Mouse (Mus musculus) hindbrain, embryonic 14.5 days (tissue): Measurements from ENCODE around the gene Mcu. TPM values are rescaled to one million over a fixed set of nuclear protein-coding genes. Genes with fewer than 3 reads are reported as not detected.

Experiments
- ATAC-seq: fragments of 200-750 bp; cut with Nextera tagmentation; 2 replicates; pipeline ENCODE4 v1.8.0; 2017; ENCODE audit warnings: moderate number of reproducible peaks, mild to moderate bottlenecking, moderate TSS enrichment, moderate library complexity; ENCODE audit not compliant: low FRiP score
- DNase-seq: peaks from one replicate; pipeline ENCODE4 v3.0.0-alpha.2; 2015; ENCODE audit warnings: low spot score
- H3K27ac ChIP-seq: fragments of 300-500 bp; sonication (generic); 2 replicates; pipeline ENCODE4 v1.5.1; 2014; ENCODE audit warnings: mild to moderate bottlenecking, moderate library complexity
- H3K27me3 ChIP-seq: fragments of 300-500 bp; sonication (generic); 2 replicates; pipeline ENCODE4 v1.6.1; 2014; ENCODE audit warnings: mild to moderate bottlenecking, low read length, mixed read lengths; ENCODE audit not compliant: control insufficient read depth, insufficient read depth
- H3K36me3 ChIP-seq: fragments of 300-500 bp; sonication (generic); replicated peaks from 2 replicates; pipeline ENCODE4 v1.6.1; 2014; ENCODE audit not compliant: control insufficient read depth, insufficient read depth
- H3K4me1 ChIP-seq: fragments of 300-500 bp; sonication (generic); replicated peaks from 2 replicates; pipeline ENCODE4 v1.6.1; 2014; ENCODE audit warnings: antibody characterized with exemption, low read length, mixed read lengths; ENCODE audit not compliant: control insufficient read depth, insufficient read depth
- H3K4me2 ChIP-seq: fragments of 300-500 bp; sonication (generic); replicated peaks from 2 replicates; pipeline ENCODE4 v1.6.1; 2014; ENCODE audit warnings: mild to moderate bottlenecking, moderate library complexity
- H3K4me3 ChIP-seq: fragments of 300-500 bp; sonication (generic); replicated peaks from 2 replicates; pipeline ENCODE4 v1.5.1; 2014; ENCODE audit warnings: mild to moderate bottlenecking, low read length
- H3K9ac ChIP-seq: fragments of 300-500 bp; sonication (generic); 2 replicates; pipeline ENCODE4 v1.6.1; 2014
- H3K9me3 ChIP-seq: fragments of 300-500 bp; sonication (generic); 2 replicates; pipeline ENCODE4 v1.6.1; 2016; ENCODE audit warnings: low read length; ENCODE audit not compliant: control insufficient read depth
- WGBS: fragments of 180-500 bp; shearing (Covaris S2); extraction: QIAGEN DNeasy Blood & Tissue Kit; methylation state at CpG from one replicate; pipeline ENCODE4 v1.1.7; 2014; 5-methylcytosine and 5-hydroxymethylcytosine counted together
- polyA plus RNA-seq: library from polyadenylated mRNA; unstranded; fragments of >200 nt; fragmentation: Nextera tagmentation; extraction: Ambion mirVana; gene quantifications from 2 replicates; pipeline ENCODE4 v1.2.1, GENCODE M21; 2014

Gene Mcu
- polyA plus RNA-seq, 1 experiment from 2014 or later: 33.0 TPM

DNA sequence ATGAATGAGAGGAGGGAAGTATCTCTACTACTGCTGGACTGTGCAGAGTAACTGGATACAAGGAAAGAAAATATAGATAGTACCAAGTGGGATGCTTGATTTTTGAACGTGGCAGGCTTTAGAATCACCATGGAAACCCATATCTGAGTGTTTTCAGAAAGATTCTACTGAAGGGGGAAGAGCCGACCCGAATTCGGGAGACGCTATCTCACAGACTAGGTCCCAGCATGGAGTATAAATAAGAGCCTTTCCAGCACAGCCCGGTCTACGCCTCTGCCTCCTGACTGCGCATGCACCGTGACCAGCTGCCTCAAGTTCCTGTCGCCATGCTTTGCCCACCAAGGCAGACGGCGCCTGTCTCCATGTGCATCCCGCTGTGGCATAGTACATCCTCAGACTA is 49.5 kb downstream of the Mcu start:
- Histone ChIP-seq H3K4me2 (no peak overlapping the region), H3K36me3 (no peaks in the 10 kb centered on the region), H3K4me3 (no peak overlapping the region), H3K27me3 (no peaks in the 10 kb centered on the region), H3K4me1 (no peaks in the 10 kb centered on the region), H3K27ac (no peak overlapping the region), H3K9ac (no peak overlapping the region), H3K9me3 (no peaks in the 10 kb centered on the region)
- no peak for DNase-seq
- WGBS: 92% methylated on average over 13 of the region's 13 CpGs
- ATAC-seq: no peak

DNA sequence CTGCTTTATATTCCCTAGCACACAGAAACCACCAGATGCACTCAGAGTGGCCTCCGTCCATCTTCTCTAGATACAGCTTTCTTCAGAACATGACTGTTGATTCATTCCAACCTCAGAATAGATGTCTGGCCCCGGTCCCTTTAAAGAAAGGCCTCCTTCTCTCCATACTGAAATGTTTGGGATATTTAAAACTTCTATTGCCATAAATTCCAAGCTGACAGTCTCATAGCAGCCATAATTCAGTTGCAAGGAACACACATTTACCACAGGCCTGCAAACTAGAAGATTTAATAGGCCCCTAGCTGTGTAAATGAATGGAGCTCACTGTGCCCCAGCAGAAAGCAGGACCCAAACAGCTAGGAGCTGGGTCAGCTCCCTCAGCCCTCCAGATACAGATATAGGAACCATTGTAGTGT is 50.5 kb downstream of the Mcu start:
- Histone ChIP-seq H3K27ac (no peak overlapping the region), H3K36me3 (no peaks in the 10 kb centered on the region), H3K4me1 (no peaks in the 10 kb centered on the region), H3K4me3 (no peak overlapping the region), H3K9ac (no peak overlapping the region), H3K27me3 (no peaks in the 10 kb centered on the region), H3K9me3 (no peaks in the 10 kb centered on the region), H3K4me2 (no peak overlapping the region)
- ATAC-seq (no peak), DNase-seq (no peak)
- 75% methylated on average over 2 of the region's 2 CpGs for WGBS

DNA sequence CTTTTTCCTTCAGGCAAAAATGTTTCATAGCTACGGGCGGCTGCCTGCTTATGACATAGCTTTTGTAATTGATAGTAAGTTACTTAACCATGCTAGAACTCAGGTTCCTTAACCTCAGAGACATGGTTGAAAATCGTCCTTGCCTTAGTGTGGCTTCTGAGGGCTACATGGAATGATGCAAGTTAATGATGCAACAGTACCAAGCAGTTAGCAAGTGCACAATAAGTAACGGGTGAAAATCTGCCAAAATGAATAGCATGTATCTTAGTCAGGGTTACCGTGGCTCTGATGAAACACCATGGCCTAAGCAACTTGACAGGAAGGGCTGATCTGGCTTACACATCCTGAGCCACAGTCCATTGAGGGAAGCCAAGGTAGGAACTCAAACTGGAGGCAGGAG is 51.9 kb downstream of the Mcu start:
- Histone ChIP-seq H3K9me3 (no peaks in the 10 kb centered on the region), H3K9ac (no peak overlapping the region), H3K27ac (no peak overlapping the region), H3K4me3 (no peak overlapping the region), H3K4me2 (no peak overlapping the region), H3K4me1 (no peaks in the 10 kb centered on the region), H3K27me3 (no peaks in the 10 kb centered on the region), H3K36me3 (no peaks in the 10 kb centered on the region)
- 84% methylated on average over 5 of the region's 5 CpGs for WGBS
- DNase-seq (no peak), ATAC-seq (no peak)

DNA sequence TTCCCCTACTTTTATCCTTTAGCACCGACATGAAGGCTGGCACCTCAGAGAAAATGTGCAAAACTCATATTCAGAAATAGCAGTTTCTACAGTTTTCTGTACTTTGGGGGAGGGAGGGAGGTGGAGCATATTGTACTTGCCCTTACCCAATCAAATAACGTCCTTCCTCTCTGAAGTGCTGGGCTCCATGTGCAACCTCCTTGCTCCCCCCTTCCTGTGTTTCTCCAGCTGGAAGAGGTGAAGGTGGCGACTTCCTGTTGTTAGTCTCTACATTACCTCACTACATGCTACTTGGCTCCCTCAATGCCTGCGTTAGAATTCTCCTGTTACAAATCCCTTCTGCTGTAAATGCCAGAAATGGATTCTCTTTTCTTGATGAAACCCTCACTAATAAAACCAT is 54.0 kb downstream of the Mcu start:
- Histone ChIP-seq H3K4me3 (no peak overlapping the region), H3K27ac (no peak overlapping the region), H3K27me3 (no peaks in the 10 kb centered on the region), H3K4me2 (no peak overlapping the region), H3K36me3 (no peaks in the 10 kb centered on the region), H3K9me3 (no peaks in the 10 kb centered on the region), H3K4me1 (no peaks in the 10 kb centered on the region), H3K9ac (no peak overlapping the region)
- ATAC-seq (no peak), DNase-seq (no peak)
- 76% methylated on average over 4 of the region's 4 CpGs for WGBS

DNA sequence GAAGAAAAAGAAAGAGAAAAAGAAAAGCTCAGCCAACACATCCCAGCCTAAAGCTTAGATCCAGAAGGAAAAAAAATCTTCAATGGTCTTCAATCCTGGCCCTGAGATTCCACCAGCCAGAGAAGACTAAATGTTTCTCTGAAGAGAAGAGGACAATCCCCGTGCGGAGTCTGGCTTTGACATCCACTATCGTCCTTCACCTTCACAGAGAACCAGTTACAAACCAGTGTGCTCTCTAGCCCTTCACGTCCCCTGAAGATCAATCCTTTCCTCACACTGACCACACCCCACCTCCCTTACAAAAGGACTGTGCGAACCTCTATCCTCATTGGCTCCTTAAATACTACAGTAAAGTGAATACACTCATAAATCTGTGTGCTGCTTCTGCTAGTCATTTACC is 56.4 kb downstream of the Mcu start:
- Histone ChIP-seq H3K27me3 (no peaks in the 10 kb centered on the region), H3K36me3 (no peaks in the 10 kb centered on the region), H3K4me2 (no peak overlapping the region), H3K4me1 (no peaks in the 10 kb centered on the region), H3K4me3 (no peak overlapping the region), H3K27ac (no peak overlapping the region), H3K9me3 (no peaks in the 10 kb centered on the region), H3K9ac (no peak overlapping the region)
- no peak for ATAC-seq
- 97% methylated on average over 5 of the region's 5 CpGs for WGBS
- DNase-seq: no peak

DNA sequence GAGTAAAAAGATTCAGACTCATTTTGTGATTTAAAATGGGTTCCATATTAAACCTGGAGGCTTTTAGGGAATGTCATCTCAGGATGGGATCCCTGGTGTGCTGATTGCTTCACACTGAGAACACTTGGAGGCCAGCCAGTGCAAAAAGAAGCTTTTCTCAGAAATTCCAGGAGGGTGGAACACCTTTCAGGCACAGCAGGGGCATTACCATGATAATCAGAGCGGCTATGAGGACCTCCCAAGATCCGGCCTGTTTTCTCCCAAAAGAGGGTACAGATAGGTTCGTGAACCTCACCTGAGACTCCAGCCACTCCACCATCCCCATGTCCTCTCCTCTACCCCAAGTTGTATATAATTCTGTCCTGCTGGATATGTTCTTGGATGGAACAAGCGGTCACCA is 57.9 kb downstream of the Mcu start:
- no peak overlapping the region for H3K9ac ChIP-seq
- no peak for ATAC-seq
- no peak overlapping the region for H3K4me2 ChIP-seq
- no peaks in the 10 kb centered on the region for H3K27me3 ChIP-seq
- no peaks in the 10 kb centered on the region for H3K36me3 ChIP-seq
- no peak overlapping the region for H3K4me3 ChIP-seq
- DNase-seq: no peak
- no peaks in the 10 kb centered on the region for H3K4me1 ChIP-seq
- 69% methylated on average over 4 of the region's 4 CpGs for WGBS
- H3K9me3 ChIP-seq: peaks cover 3% of the 10 kb centered on the region; the same call in 1 of the 2 replicates
- no peak overlapping the region for H3K27ac ChIP-seq

DNA sequence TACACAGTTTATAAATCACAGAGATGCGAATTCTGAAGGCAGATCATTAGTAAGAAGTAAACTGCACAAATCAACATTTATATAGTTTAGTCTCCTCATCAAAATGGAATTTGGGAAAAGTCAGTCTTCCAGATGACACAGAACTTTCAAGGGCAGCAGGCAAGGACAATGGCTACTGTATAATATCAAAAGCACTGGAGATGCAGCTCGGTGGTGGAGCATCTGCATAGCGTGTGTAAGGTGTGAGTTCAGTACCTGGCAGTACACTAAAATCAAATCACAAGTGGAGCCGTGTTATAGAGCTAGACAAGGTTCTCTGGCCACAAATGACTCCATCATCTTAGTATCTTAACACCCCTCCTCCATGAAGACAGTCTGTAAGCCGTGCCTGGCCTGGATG is 58.3 kb downstream of the Mcu start:
- Histone ChIP-seq H3K36me3 (no peaks in the 10 kb centered on the region), H3K4me3 (no peak overlapping the region), H3K27me3 (no peaks in the 10 kb centered on the region), H3K4me1 (no peaks in the 10 kb centered on the region), H3K9ac (no peak overlapping the region), H3K9me3 (peaks cover 3% of the 10 kb centered on the region; the same call in 1 of the 2 replicates), H3K4me2 (no peak overlapping the region), H3K27ac (no peak overlapping the region)
- no peak for DNase-seq
- 89% methylated on average over 5 of the region's 5 CpGs for WGBS
- ATAC-seq: no peak

DNA sequence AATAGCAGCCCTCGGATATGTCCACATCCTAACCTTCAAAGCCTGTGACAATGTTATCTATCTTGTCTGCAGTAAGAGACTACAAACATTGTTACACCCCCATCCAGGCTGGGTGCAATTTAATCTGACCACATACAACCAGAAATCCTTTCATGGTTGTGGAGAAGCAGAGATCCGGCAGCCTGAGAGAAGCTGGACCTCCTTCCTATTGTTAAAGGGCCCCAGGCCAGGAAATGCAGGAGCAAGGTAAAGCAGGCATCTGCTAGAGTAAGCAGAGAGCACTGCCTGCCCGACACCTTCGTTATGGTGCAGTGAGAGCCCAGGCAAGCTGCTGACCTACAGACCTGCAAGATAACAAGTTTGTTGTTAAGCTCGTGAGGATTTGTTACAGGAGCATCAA is 60.0 kb downstream of the Mcu start:
- H3K27ac ChIP-seq: no peak overlapping the region
- no peak for ATAC-seq
- 60% methylated on average over 5 of the region's 5 CpGs for WGBS

DNA sequence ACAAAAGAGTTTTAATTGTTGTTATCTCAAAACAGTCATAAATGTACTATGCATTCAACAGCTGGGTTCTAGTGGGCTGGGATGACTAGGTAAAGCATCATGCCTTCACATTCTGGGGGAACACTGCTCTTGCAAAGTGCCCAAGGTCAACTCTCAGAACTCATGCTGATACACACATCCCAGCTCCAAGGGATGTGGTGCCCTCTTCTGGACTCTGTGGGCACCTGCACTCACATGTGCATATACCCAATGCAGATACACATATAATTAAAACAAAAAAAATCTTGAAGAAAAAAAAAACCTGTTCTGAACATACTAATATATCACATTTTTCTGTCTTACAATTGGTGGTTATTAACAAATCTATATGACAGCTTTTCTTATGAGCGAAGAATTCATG is 62.2 kb downstream of the Mcu start:
- ATAC-seq (no peak), DNase-seq (no peak)
- Histone ChIP-seq H3K4me3 (no peak overlapping the region), H3K36me3 (no peaks in the 10 kb centered on the region), H3K27ac (no peak overlapping the region), H3K9ac (no peak overlapping the region), H3K27me3 (no peaks in the 10 kb centered on the region), H3K4me2 (no peak overlapping the region), H3K4me1 (no peaks in the 10 kb centered on the region), H3K9me3 (peaks cover 3% of the 10 kb centered on the region; the same call in 1 of the 2 replicates)
- WGBS: 100% methylated on average over 1 of the region's 1 CpGs

More for the DNA sequence above, 60.0 kb downstream of the Mcu start:
- peaks cover 3% of the 10 kb centered on the region; the same call in 1 of the 2 replicates for H3K9me3 ChIP-seq
- DNase-seq: no peak
- no peak overlapping the region for H3K9ac ChIP-seq
- H3K36me3 ChIP-seq: no peaks in the 10 kb centered on the region
- H3K4me2 ChIP-seq: no peak overlapping the region
- H3K4me3 ChIP-seq: no peak overlapping the region
- no peaks in the 10 kb centered on the region for H3K27me3 ChIP-seq
- H3K4me1 ChIP-seq: no peaks in the 10 kb centered on the region

DNA sequence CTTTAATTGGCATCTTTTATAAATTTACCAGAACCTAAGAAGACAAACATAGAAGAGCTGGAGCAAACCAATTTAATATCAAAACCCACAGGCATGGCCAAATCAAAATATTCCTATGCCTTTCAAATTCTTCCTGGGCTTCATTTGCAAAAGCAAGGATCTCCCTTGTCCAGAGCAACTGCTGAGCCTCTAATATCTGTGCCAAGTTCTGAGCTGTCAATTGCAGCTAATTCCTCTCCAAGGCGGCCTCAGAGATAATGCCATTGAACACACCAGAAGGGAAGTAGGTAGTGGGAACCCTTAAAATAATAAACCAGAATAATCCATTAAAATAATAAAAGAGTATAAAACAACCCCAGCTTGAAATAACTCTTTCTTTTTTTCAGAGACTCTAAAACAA is 64.0 kb downstream of the Mcu start:
- Histone ChIP-seq H3K4me2 (no peak overlapping the region), H3K27ac (no peak overlapping the region), H3K27me3 (no peaks in the 10 kb centered on the region), H3K4me1 (no peaks in the 10 kb centered on the region), H3K9ac (no peak overlapping the region), H3K36me3 (no peaks in the 10 kb centered on the region), H3K9me3 (peaks cover 3% of the 10 kb centered on the region; the same call in 1 of the 2 replicates), H3K4me3 (no peak overlapping the region)
- no peak for DNase-seq
- 71% methylated on average over 1 of the region's 1 CpGs for WGBS
- ATAC-seq: no peak
